In genomic region chr14:31400896-31401295, GRCm38 (mm10) we compare ENCODE assay signal across 12 mouse cellular contexts. TPM values are rescaled to one million over a fixed set of nuclear protein-coding genes. Genes with fewer than 3 reads are reported as not detected.
DNase-seq lines count a peak whose midpoint lies in the region; ATAC-seq and TF ChIP-seq lines count a peak whose summit lies in the region.
"Had no signal": no experiment of that assay in that cellular context is flagged by ENCODE, and none has a peak within 500 bp of the region (broad histone marks: within the 10 kb centered on the region; RNA-seq: fewer than 3 reads in every experiment).

No protein-coding gene starts in this region.

- 76% methylated on average over 11 of the region's 11 CpGs for WGBS in embryonic facial prominence, embryonic 15.5 days
- 90% methylated on average over 11 of the region's 11 CpGs for WGBS in embryonic facial prominence, embryonic 10.5 days
- 67% methylated on average over 11 of the region's 11 CpGs for WGBS in lung, postnatal 0 days
- WGBS in stomach, embryonic 16.5 days = 65% methylated on average over 11 of the region's 11 CpGs
- 91% methylated on average over 11 of the region's 11 CpGs for WGBS in hindbrain, embryonic 11.5 days
- 88% methylated on average over 11 of the region's 11 CpGs for WGBS in hindbrain, postnatal 0 days

- no peaks in the 10 kb centered on the region for H3K9me3 ChIP-seq in embryonic facial prominence, embryonic 15.5 days (replicated peaks)
- no peaks in the 10 kb centered on the region for H3K9me3 ChIP-seq in embryonic facial prominence, embryonic 10.5 days
- H3K9me3 ChIP-seq in lung, postnatal 0 days (ENCODE audit: low read length) = no peaks in the 10 kb centered on the region
- H3K9me3 ChIP-seq in stomach, embryonic 16.5 days (replicated peaks; ENCODE audit: control insufficient read depth, low read length) = no peaks in the 10 kb centered on the region
- H3K9me3 ChIP-seq in hindbrain, embryonic 11.5 days (ENCODE audit: control insufficient read depth, low read length) = no peaks in the 10 kb centered on the region
- H3K9me3 ChIP-seq in hindbrain, postnatal 0 days (ENCODE audit: low read length) = no peaks in the 10 kb centered on the region
- H3K9me3 ChIP-seq: liver, embryonic 13.5 days had no signal

- H3K27ac ChIP-seq in embryonic facial prominence, embryonic 15.5 days (replicated peaks) = peak overlapping the region; percentile 36; the same call in 1 of the 2 replicates
- no peak overlapping the region for H3K27ac ChIP-seq in embryonic facial prominence, embryonic 10.5 days (replicated peaks)
- no peak overlapping the region for H3K27ac ChIP-seq in lung, postnatal 0 days (ENCODE audit: low read length)
- peak overlapping the region; percentile 76 for H3K27ac ChIP-seq in brown adipose tissue, adult 24 weeks (replicated peaks; ENCODE audit: low read depth, low read length)
- peak overlapping the region; percentile 78; the same call in 1 of the 2 replicates for H3K27ac ChIP-seq in stomach, embryonic 16.5 days (ENCODE audit: low read length)
- no peak overlapping the region for H3K27ac ChIP-seq in hindbrain, embryonic 11.5 days (ENCODE audit: low read depth, low read length)
- no peak overlapping the region for H3K27ac ChIP-seq in hindbrain, postnatal 0 days
- H3K27ac ChIP-seq: liver, embryonic 13.5 days had no signal

- H3K9ac ChIP-seq in embryonic facial prominence, embryonic 15.5 days = no peak overlapping the region
- no peak overlapping the region for H3K9ac ChIP-seq in lung, postnatal 0 days (replicated peaks; ENCODE audit: low read depth)
- H3K9ac ChIP-seq in stomach, embryonic 16.5 days (ENCODE audit: low read length) = no peak overlapping the region
- no peak overlapping the region for H3K9ac ChIP-seq in hindbrain, embryonic 11.5 days (ENCODE audit: low read depth, low read length)
- no peak overlapping the region for H3K9ac ChIP-seq in hindbrain, postnatal 0 days (replicated peaks; ENCODE audit: low read length)
- H3K9ac ChIP-seq: liver, embryonic 13.5 days had no signal

- H3K4me1 ChIP-seq in embryonic facial prominence, embryonic 15.5 days = peaks cover 12% of the 10 kb centered on the region; the same call in 1 of the 2 replicates
- H3K4me1 ChIP-seq in embryonic facial prominence, embryonic 10.5 days = peaks cover 41% of the 10 kb centered on the region
- no peaks in the 10 kb centered on the region for H3K4me1 ChIP-seq in lung, postnatal 0 days (ENCODE audit: insufficient read depth, low read depth, low read length)
- H3K4me1 ChIP-seq in brown adipose tissue, adult 24 weeks (ENCODE audit: control insufficient read depth, insufficient read depth, insufficient read length, low read length) = peaks cover 65% of the 10 kb centered on the region
- H3K4me1 ChIP-seq in stomach, embryonic 16.5 days (ENCODE audit: control insufficient read depth, insufficient read depth, low read length) = peaks cover 17% of the 10 kb centered on the region
- H3K4me1 ChIP-seq in hindbrain, embryonic 11.5 days (replicated peaks; ENCODE audit: control insufficient read depth, insufficient read depth, low read length) = no peaks in the 10 kb centered on the region
- H3K4me1 ChIP-seq in hindbrain, postnatal 0 days (ENCODE audit: insufficient read depth, low read length) = no peaks in the 10 kb centered on the region

- no peak for TF ChIP-seq EP300 in lung, postnatal 0 days (IDR thresholded peaks at IDR 0.05)

- DNase-seq in embryonic facial prominence, embryonic 10.5 days (ENCODE audit: low spot score) = no peak
- DNase-seq in lung, postnatal 0 days (ENCODE audit: low spot score) = peak; percentile 12
- DNase-seq in lung, adult 18-20 months = no peak
- DNase-seq in hindbrain, embryonic 11.5 days (ENCODE audit: low spot score) = no peak
- no peak for DNase-seq in hindbrain, postnatal 0 days (ENCODE audit: low spot score)
- DNase-seq: embryo, embryonic 11 days; gastrocnemius, postnatal 14 days; kidney, postnatal 36 days; liver, embryonic 13.5 days had no signal

- no peak for TF ChIP-seq CTCF in lung, postnatal 0 days (IDR thresholded peaks at IDR 0.05)
- TF ChIP-seq CTCF in hindbrain, postnatal 0 days (IDR thresholded peaks at IDR 0.05; ENCODE audit: low read depth) = no peak

- H3K4me3 ChIP-seq in embryonic facial prominence, embryonic 15.5 days (replicated peaks) = no peak overlapping the region
- no peak overlapping the region for H3K4me3 ChIP-seq in embryonic facial prominence, embryonic 10.5 days
- no peak overlapping the region for H3K4me3 ChIP-seq in lung, postnatal 0 days (ENCODE audit: low read depth, low read length)
- H3K4me3 ChIP-seq in brown adipose tissue, adult 24 weeks (ENCODE audit: insufficient read depth, low read depth, low read length) = no peak overlapping the region
- no peak overlapping the region for H3K4me3 ChIP-seq in stomach, embryonic 16.5 days (replicated peaks; ENCODE audit: low read length)
- no peak overlapping the region for H3K4me3 ChIP-seq in hindbrain, embryonic 11.5 days (ENCODE audit: low read depth, low read length)
- H3K4me3 ChIP-seq in hindbrain, postnatal 0 days (ENCODE audit: low read length) = no peak overlapping the region
- H3K4me3 ChIP-seq: liver, embryonic 13.5 days had no signal

- H3K4me2 ChIP-seq in embryonic facial prominence, embryonic 15.5 days (replicated peaks) = no peak overlapping the region
- H3K4me2 ChIP-seq in lung, postnatal 0 days (replicated peaks; ENCODE audit: low read depth, low read length) = no peak overlapping the region
- no peak overlapping the region for H3K4me2 ChIP-seq in stomach, embryonic 16.5 days (ENCODE audit: low read depth, low read length)
- H3K4me2 ChIP-seq in hindbrain, embryonic 11.5 days (replicated peaks; ENCODE audit: low read depth, low read length) = no peak overlapping the region
- no peak overlapping the region for H3K4me2 ChIP-seq in hindbrain, postnatal 0 days (ENCODE audit: low read depth, low read length)
- H3K4me2 ChIP-seq: liver, embryonic 13.5 days had no signal

- no peaks in the 10 kb centered on the region for H3K27me3 ChIP-seq in embryonic facial prominence, embryonic 15.5 days
- no peaks in the 10 kb centered on the region for H3K27me3 ChIP-seq in embryonic facial prominence, embryonic 10.5 days (replicated peaks; ENCODE audit: low read depth, poor library complexity, severe bottlenecking)
- H3K27me3 ChIP-seq in lung, postnatal 0 days (replicated peaks; ENCODE audit: insufficient read depth, low read length) = peaks cover 4% of the 10 kb centered on the region; the same call in 1 of the 2 replicates
- H3K27me3 ChIP-seq in stomach, embryonic 16.5 days (ENCODE audit: control insufficient read depth, insufficient read depth, low read length) = no peaks in the 10 kb centered on the region
- no peaks in the 10 kb centered on the region for H3K27me3 ChIP-seq in hindbrain, embryonic 11.5 days (ENCODE audit: control insufficient read depth, insufficient read depth, low read length)
- H3K27me3 ChIP-seq in hindbrain, postnatal 0 days (ENCODE audit: insufficient read depth, low read length) = no peaks in the 10 kb centered on the region
- H3K27me3 ChIP-seq: liver, embryonic 13.5 days had no signal

- no peak for ATAC-seq in embryonic facial prominence, embryonic 15.5 days (ENCODE audit: insufficient number of reproducible peaks, low FRiP score, low TSS enrichment, low read depth)
- ATAC-seq in lung, postnatal 0 days = no peak
- no peak for ATAC-seq in stomach, embryonic 16.5 days (ENCODE audit: insufficient read depth, low FRiP score)
- ATAC-seq in hindbrain, embryonic 11.5 days (ENCODE audit: low FRiP score) = no peak
- ATAC-seq in hindbrain, postnatal 0 days = no peak

- no peaks in the 10 kb centered on the region for H3K36me3 ChIP-seq in embryonic facial prominence, embryonic 15.5 days
- peaks cover 33% of the 10 kb centered on the region for H3K36me3 ChIP-seq in embryonic facial prominence, embryonic 10.5 days (replicated peaks)
- no peaks in the 10 kb centered on the region for H3K36me3 ChIP-seq in lung, postnatal 0 days (ENCODE audit: insufficient read depth, low read length)
- H3K36me3 ChIP-seq in stomach, embryonic 16.5 days (ENCODE audit: control insufficient read depth, insufficient read depth, low read length) = no peaks in the 10 kb centered on the region
- no peaks in the 10 kb centered on the region for H3K36me3 ChIP-seq in hindbrain, embryonic 11.5 days (ENCODE audit: control insufficient read depth, insufficient read depth, low read length)
- H3K36me3 ChIP-seq in hindbrain, postnatal 0 days (ENCODE audit: insufficient read depth, low read length) = peaks cover 7% of the 10 kb centered on the region; the same call in 1 of the 2 replicates
- H3K36me3 ChIP-seq: liver, embryonic 13.5 days had no signal

RNA-seq across cellular contexts. Expression of gene Sh3bp5, which starts 35.0 kb away (rescaled TPM):
- polyA plus RNA-seq in embryonic facial prominence, embryonic 15.5 days (2015; fragmentation: Nextera tagmentation; extraction: Ambion mirVana) = 29.1 and 30.4 TPM in 2 replicates
- polyA plus RNA-seq in embryonic facial prominence, embryonic 10.5 days (2016; fragmentation: Nextera tagmentation; extraction: Ambion mirVana) = 26.3 and 30.2 TPM in 2 replicates
- polyA plus RNA-seq in lung, postnatal 0 days (2015; fragmentation: Nextera tagmentation; extraction: Ambion mirVana) = 37.9 and 38.4 TPM in 2 replicates
- 65.9 and 67.5 TPM in 2 replicates for polyA plus RNA-seq in brown adipose tissue, adult 24 weeks (2012; ENCODE audit: insufficient read depth, insufficient read length, missing spikeins)
- 19.5 and 20.0 TPM in 2 replicates for polyA plus RNA-seq in stomach, embryonic 16.5 days (2015; fragmentation: Nextera tagmentation; extraction: Ambion mirVana)
- 13.6 and 17.3 TPM in 2 replicates for polyA plus RNA-seq in hindbrain, embryonic 11.5 days (2014; fragmentation: Nextera tagmentation; extraction: Ambion mirVana)
- 41.6 and 53.9 TPM in 2 replicates for total RNA-seq in hindbrain, postnatal 0 days (2014; rRNA removed)
- polyA plus RNA-seq in hindbrain, postnatal 0 days (2015; fragmentation: Nextera tagmentation; extraction: Ambion mirVana) = 127 and 149 TPM in 2 replicates

Comparison
In these comparisons a context has a peak if more than half of its experiments do, and no peak if none do; other contexts are left out.
1. H3K27ac ChIP-seq: peak in embryonic facial prominence, embryonic 15.5 days (single experiment), brown adipose tissue, adult 24 weeks (single experiment) and stomach, embryonic 16.5 days (single experiment); none in embryonic facial prominence, embryonic 10.5 days (single experiment), lung, postnatal 0 days (single experiment), hindbrain, embryonic 11.5 days (single experiment) and hindbrain, postnatal 0 days (single experiment).